Mouse (Mus musculus): Measurements from ENCODE around the gene Cobl.

DNA sequence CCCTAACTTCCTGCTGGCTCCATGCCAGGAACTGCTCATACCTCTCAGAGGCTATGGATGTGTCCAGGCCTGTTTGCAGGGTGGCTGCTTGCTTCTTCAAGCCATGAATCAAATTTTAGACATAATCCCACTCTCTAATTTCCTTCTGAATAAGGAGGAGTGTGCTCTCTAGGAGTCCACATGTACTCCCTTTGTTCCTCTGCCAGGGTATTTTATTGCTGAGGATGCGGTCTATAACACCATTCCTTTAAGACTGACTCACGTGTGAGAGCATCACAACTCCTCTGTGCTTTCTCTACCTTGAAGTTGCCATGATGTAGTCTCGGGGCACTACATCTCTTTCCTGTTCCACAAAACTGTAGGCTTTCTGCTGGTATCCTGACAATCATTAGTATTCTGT, 269.4 kb downstream of the Cobl start:
- TF ChIP-seq CTCF (IDR thresholded peaks at IDR 0.05) = no peak
- TF ChIP-seq EP300 (IDR thresholded peaks at IDR 0.05; ENCODE audit: insufficient read depth, low read depth, low read length) = no peak

Data from heart, adult 2 months (tissue).